Mouse (Mus musculus) layer of hippocampus, postnatal 14 days (tissue): ENCODE measurements at regions not wholly inside any gene's neighbourhood (a gene's known extent, or its start where the extent isn't known, plus 50 kb on each side); places are given as distances from the start of the nearest gene placed in this dataset.

Experiments used
- DNase-seq, 2 experiments: peaks; one replicate each; pipeline ENCODE4 v3.0.0; 2021 to 2022; ENCODE audit warnings: low spot score in 2 of 2, mixed read lengths in 1 of 2

GRCm38 (mm10) chrX:167152611-167153010 is 56.5 kb downstream of the Tmsb4x start:
- peak; percentile 50 to 56 for DNase-seq

GRCm38 (mm10) chrX:167151341-167151740 is 57.8 kb downstream of the Tmsb4x start:
- DNase-seq = no peak

- no peak for DNase-seq
These were observed 59.7 kb downstream of the Tmsb4x start for GRCm38 (mm10) chrX:167149400-167149799.

- no peak for DNase-seq
These were observed 62.4 kb downstream of the Tmsb4x start for GRCm38 (mm10) chrX:167146513-167147360.

- no peak for DNase-seq
These were observed 63.5 kb downstream of the Tmsb4x start for GRCm38 (mm10) chrX:167145508-167146182.

- DNase-seq = no peak
These were observed 70.0 kb downstream of the Tmsb4x start for GRCm38 (mm10) chrX:167139110-167139509.

GRCm38 (mm10) chrX:167134250-167134649 is 74.9 kb downstream of the Tmsb4x start:
- no peak for DNase-seq

- no peak for DNase-seq
These were observed 76.1 kb downstream of the Tmsb4x start for GRCm38 (mm10) chrX:167132989-167133395.

GRCm38 (mm10) chrX:167131317-167131716 is 77.8 kb downstream of the Tmsb4x start:
- DNase-seq = no peak

- DNase-seq = no peak
These were observed 78.5 kb downstream of the Tmsb4x start for GRCm38 (mm10) chrX:167130601-167131000.

- DNase-seq = no peak
These were observed 89.8 kb downstream of the Tmsb4x start for GRCm38 (mm10) chrX:167119288-167119687.

GRCm38 (mm10) chrX:167115096-167115495 is 94.0 kb downstream of the Tmsb4x start:
- DNase-seq = no peak

- DNase-seq = no peak
These were observed 97.8 kb downstream of the Tmsb4x start for GRCm38 (mm10) chrX:167111059-167111871.

GRCm38 (mm10) chrX:167108356-167108755 is 100.8 kb downstream of the Tmsb4x start:
- no peak for DNase-seq

- DNase-seq = no peak
These were observed 101.6 kb downstream of the Tmsb4x start for GRCm38 (mm10) chrX:167107469-167107868.

- DNase-seq = peak; percentile 28 to 51
These were observed 103.1 kb downstream of the Tmsb4x start for GRCm38 (mm10) chrX:167105931-167106417.

- no peak for DNase-seq
These were observed 103.8 kb downstream of the Tmsb4x start for GRCm38 (mm10) chrX:167105354-167105753.

- no peak for DNase-seq
These were observed 104.9 kb downstream of the Tmsb4x start for GRCm38 (mm10) chrX:167104247-167104621.

- peak; percentile 6 to 15 for DNase-seq
These were observed 105.4 kb downstream of the Tmsb4x start for GRCm38 (mm10) chrX:167103501-167104246.

- no peak for DNase-seq
These were observed 107.2 kb downstream of the Tmsb4x start for GRCm38 (mm10) chrX:167101929-167102328.

GRCm38 (mm10) chrX:167099411-167099810 is 109.7 kb downstream of the Tmsb4x start:
- DNase-seq = no peak
